Mouse (Mus musculus): Measurements from ENCODE around the gene Camkv.

DNA sequence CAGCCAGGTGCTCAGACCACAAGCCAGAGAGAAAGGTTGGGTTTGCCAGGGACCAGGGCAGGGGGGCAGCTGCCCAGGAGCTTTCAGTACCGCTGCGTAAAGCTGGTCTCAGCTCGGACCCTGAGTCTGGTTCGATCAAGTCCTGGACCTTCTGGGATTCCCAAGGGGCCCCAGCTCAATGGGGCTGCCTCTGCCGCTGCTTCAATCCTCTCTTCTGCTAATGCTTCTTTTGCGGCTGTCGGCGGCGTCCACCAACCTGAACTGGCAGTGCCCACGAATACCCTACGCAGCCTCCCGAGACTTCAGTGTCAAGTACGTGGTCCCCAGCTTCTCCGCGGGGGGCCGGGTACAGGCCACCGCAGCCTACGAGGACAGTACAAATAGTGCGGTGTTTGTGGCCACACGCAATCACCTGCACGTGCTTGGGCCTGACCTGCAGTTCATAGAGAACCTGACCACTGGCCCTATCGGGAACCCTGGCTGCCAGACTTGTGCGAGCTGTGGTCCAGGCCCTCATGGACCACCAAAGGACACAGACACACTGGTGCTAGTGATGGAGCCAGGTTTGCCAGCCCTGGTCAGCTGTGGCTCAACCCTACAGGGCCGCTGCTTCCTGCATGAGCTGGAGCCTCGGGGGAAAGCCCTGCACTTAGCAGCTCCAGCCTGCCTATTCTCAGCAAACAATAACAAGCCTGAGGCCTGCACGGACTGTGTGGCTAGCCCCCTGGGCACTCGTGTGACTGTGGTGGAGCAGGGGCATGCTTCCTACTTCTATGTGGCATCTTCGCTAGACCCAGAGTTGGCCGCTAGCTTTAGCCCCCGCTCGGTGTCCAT is 28.3 kb upstream of the Camkv start:
- no peak for TF ChIP-seq CTCF (IDR thresholded peaks at IDR 0.05; ENCODE audit: extremely low read depth, insufficient read depth, low read length)
- no peak for TF ChIP-seq POLR2A (IDR thresholded peaks at IDR 0.05; ENCODE audit: extremely low read depth, insufficient read depth, low read length)
